Mouse (Mus musculus): Measurements from ENCODE around the gene Fsip1. TPM values are rescaled to one million over a fixed set of nuclear protein-coding genes. Genes with fewer than 3 reads are reported as not detected.

The Fsip1 gene
- polyA plus RNA-seq, 2 experiments, result 0.32 to 0.40 TPM

GRCm38 (mm10) chr2:118288326-118289065, 31.7 kb upstream of the Fsip1 start:
- Histone ChIP-seq H3K4me2 (replicated peaks; ENCODE audit: low read depth, low read length, severe bottlenecking) (no peak overlapping the region), H3K27ac (replicated peaks; ENCODE audit: low read depth, low read length) (no peak overlapping the region), H3K36me3 (ENCODE audit: control insufficient read depth, insufficient read depth, low read length) (no peaks in the 10 kb centered on the region), H3K4me3 (replicated peaks; ENCODE audit: low read length) (no peak overlapping the region), H3K9ac (ENCODE audit: low read depth, low read length, severe bottlenecking) (no peak overlapping the region), H3K4me1 (ENCODE audit: control insufficient read depth, insufficient read depth, low read length) (no peaks in the 10 kb centered on the region), H3K27me3 (ENCODE audit: control insufficient read depth, insufficient read depth, low read length) (no peaks in the 10 kb centered on the region), H3K9me3 (ENCODE audit: control insufficient read depth, low read length) (no peaks in the 10 kb centered on the region)
- 79% methylated on average over 9 of the region's 9 CpGs for WGBS
- no peak for TF ChIP-seq POLR2A (IDR thresholded peaks at IDR 0.05; ENCODE audit: borderline replicate concordance, extremely low read depth, insufficient read depth, insufficient read length)
- DNase-seq (ENCODE audit: low spot score), result no peak
- ATAC-seq (ENCODE audit: low FRiP score, low read depth), result no peak

DNA sequence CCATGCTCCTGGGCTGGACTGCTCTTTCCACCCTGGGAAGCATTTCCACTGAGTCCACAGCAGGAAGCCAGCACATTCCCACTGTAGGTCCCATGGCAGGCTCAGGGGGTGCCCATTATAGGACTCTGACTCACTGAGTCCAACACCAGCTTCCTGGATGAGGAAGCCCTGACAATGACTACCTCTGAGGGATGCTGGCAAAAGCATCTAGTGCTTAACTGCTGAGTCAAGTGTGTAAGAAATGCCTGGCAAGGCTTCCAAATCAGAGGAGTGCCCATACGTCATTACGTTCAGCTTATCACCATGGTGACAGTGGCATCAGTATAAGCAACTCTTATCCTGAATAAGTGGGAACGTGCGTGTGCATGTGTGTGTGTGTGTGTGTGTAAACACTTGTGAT, 30.9 kb upstream of the Fsip1 start:
- no peak overlapping the region for H3K9ac ChIP-seq (ENCODE audit: low read depth, low read length, severe bottlenecking)
- no peaks in the 10 kb centered on the region for H3K9me3 ChIP-seq (ENCODE audit: control insufficient read depth, low read length)
- no peak overlapping the region for H3K4me2 ChIP-seq (replicated peaks; ENCODE audit: low read depth, low read length, severe bottlenecking)
- DNase-seq (ENCODE audit: low spot score) (no peak), ATAC-seq (ENCODE audit: low FRiP score, low read depth) (no peak)
- H3K4me3 ChIP-seq (replicated peaks; ENCODE audit: low read length), result no peak overlapping the region
- H3K4me1 ChIP-seq (ENCODE audit: control insufficient read depth, insufficient read depth, low read length), result no peaks in the 10 kb centered on the region
- H3K36me3 ChIP-seq (ENCODE audit: control insufficient read depth, insufficient read depth, low read length), result no peaks in the 10 kb centered on the region
- no peak overlapping the region for H3K27ac ChIP-seq (replicated peaks; ENCODE audit: low read depth, low read length)
- no peak for TF ChIP-seq POLR2A (IDR thresholded peaks at IDR 0.05; ENCODE audit: borderline replicate concordance, extremely low read depth, insufficient read depth, insufficient read length)
- WGBS, result 94% methylated on average over 4 of the region's 4 CpGs
- H3K27me3 ChIP-seq (ENCODE audit: control insufficient read depth, insufficient read depth, low read length), result no peaks in the 10 kb centered on the region

GRCm38 (mm10) chr2:118282467-118282866, 25.7 kb upstream of the Fsip1 start:
- Histone ChIP-seq H3K27me3 (ENCODE audit: control insufficient read depth, insufficient read depth, low read length) (no peaks in the 10 kb centered on the region), H3K9ac (ENCODE audit: low read depth, low read length, severe bottlenecking) (no peak overlapping the region), H3K36me3 (ENCODE audit: control insufficient read depth, insufficient read depth, low read length) (no peaks in the 10 kb centered on the region), H3K4me3 (replicated peaks; ENCODE audit: low read length) (no peak overlapping the region), H3K27ac (replicated peaks; ENCODE audit: low read depth, low read length) (no peak overlapping the region), H3K4me2 (replicated peaks; ENCODE audit: low read depth, low read length, severe bottlenecking) (no peak overlapping the region), H3K4me1 (ENCODE audit: control insufficient read depth, insufficient read depth, low read length) (no peaks in the 10 kb centered on the region), H3K9me3 (ENCODE audit: control insufficient read depth, low read length) (no peaks in the 10 kb centered on the region)
- TF ChIP-seq POLR2A (IDR thresholded peaks at IDR 0.05; ENCODE audit: borderline replicate concordance, extremely low read depth, insufficient read depth, insufficient read length), result no peak
- WGBS, result 65% methylated on average over 3 of the region's 3 CpGs
- ATAC-seq (ENCODE audit: low FRiP score, low read depth), result no peak
- DNase-seq (ENCODE audit: low spot score), result no peak

DNA sequence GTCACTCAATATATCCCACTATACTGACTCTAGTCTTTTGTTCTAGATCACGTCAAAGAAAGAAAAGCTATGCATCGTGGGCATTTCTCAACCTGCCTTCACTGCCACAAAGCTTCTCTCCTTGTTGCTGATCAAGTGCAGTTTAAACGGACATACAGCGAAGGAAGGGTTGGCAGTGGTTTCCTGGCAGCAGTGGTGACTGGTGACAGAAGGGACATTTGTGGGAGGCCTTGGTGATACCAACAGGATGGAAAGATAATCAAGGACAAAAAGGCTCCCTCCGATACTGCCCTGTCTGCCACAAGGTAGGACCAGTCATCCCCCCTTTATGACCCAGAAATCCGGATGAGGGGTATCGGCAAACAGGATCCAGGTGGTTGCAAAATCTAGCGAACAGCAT, 21.5 kb upstream of the Fsip1 start:
- Histone ChIP-seq H3K27me3 (ENCODE audit: control insufficient read depth, insufficient read depth, low read length) (no peaks in the 10 kb centered on the region), H3K4me2 (replicated peaks; ENCODE audit: low read depth, low read length, severe bottlenecking) (no peak overlapping the region), H3K36me3 (ENCODE audit: control insufficient read depth, insufficient read depth, low read length) (no peaks in the 10 kb centered on the region), H3K4me3 (replicated peaks; ENCODE audit: low read length) (no peak overlapping the region), H3K9ac (ENCODE audit: low read depth, low read length, severe bottlenecking) (no peak overlapping the region), H3K4me1 (ENCODE audit: control insufficient read depth, insufficient read depth, low read length) (no peaks in the 10 kb centered on the region), H3K27ac (replicated peaks; ENCODE audit: low read depth, low read length) (no peak overlapping the region), H3K9me3 (ENCODE audit: control insufficient read depth, low read length) (no peaks in the 10 kb centered on the region)
- DNase-seq (ENCODE audit: low spot score) (no peak), ATAC-seq (ENCODE audit: low FRiP score, low read depth) (no peak)
- 91% methylated on average over 8 of the region's 8 CpGs for WGBS
- no peak for TF ChIP-seq POLR2A (IDR thresholded peaks at IDR 0.05; ENCODE audit: borderline replicate concordance, extremely low read depth, insufficient read depth, insufficient read length)

- H3K9ac ChIP-seq (ENCODE audit: low read depth, low read length, severe bottlenecking), result no peak overlapping the region
- no peak overlapping the region for H3K4me3 ChIP-seq (replicated peaks; ENCODE audit: low read length)
- H3K27ac ChIP-seq (replicated peaks; ENCODE audit: low read depth, low read length), result no peak overlapping the region
- H3K4me2 ChIP-seq (replicated peaks; ENCODE audit: low read depth, low read length, severe bottlenecking), result no peak overlapping the region
- 91% methylated on average over 10 of the region's 10 CpGs for WGBS
- ATAC-seq (ENCODE audit: low FRiP score, low read depth) (no peak), DNase-seq (ENCODE audit: low spot score) (no peak)
- no peaks in the 10 kb centered on the region for H3K36me3 ChIP-seq (ENCODE audit: control insufficient read depth, insufficient read depth, low read length)
- no peaks in the 10 kb centered on the region for H3K9me3 ChIP-seq (ENCODE audit: control insufficient read depth, low read length)
- H3K27me3 ChIP-seq (ENCODE audit: control insufficient read depth, insufficient read depth, low read length), result no peaks in the 10 kb centered on the region
- H3K4me1 ChIP-seq (ENCODE audit: control insufficient read depth, insufficient read depth, low read length), result no peaks in the 10 kb centered on the region
- no peak for TF ChIP-seq POLR2A (IDR thresholded peaks at IDR 0.05; ENCODE audit: borderline replicate concordance, extremely low read depth, insufficient read depth, insufficient read length)
These were observed 14.8 kb upstream of the Fsip1 start for GRCm38 (mm10) chr2:118271606-118272005.
